Mouse (Mus musculus): Measurements from ENCODE around the gene Tubgcp2. TPM values are rescaled to one million over a fixed set of nuclear protein-coding genes. Genes with fewer than 3 reads are reported as not detected.

Gene Tubgcp2
- total RNA-seq, 2 experiments from 2014 or later = 55.1 to 58.0 TPM

DNA sequence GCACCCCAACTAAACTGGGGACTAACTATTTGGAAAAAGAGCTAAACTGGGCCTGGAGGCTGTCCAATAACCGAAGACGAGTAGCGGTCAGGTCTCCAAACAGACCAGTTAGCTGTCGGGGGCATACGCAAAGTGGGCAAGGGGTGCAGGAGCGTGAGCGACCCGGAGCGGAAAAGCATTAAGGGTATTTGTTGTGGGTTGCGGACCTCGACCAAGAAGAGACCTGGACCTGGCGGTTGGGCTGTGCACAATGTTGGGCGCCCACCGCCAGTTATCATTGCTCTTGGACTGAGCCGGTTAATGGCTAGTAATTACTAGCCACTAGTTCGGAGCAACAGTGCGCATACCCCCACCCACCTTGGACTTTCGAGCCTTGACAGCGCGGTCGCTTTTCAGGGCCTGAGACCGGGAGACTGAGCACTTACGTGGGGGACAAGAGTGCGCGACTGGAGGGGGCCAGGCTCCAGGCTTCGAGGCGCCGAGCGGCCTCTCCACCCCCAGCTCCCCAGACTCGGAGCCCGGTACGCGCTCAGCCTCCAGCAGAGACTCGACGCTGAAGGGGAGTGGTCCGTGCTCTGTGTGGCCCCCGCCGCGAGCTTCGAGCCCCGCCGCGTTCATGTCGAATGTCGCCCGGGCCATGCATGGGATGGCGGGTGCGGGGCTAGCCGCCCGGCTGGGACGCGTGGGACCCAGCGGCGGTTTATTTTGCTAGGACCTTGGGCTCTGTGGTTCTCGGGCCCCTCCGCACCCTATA lies 12.1 kb upstream of the Tubgcp2 start, which contains the start of gene Msx3:
Gene Msx3 (minus strand): TSS at position 729 of the 754 bp plus-strand sequence.
- DNase-seq = no peak
- intact Hi-C loops (cut with DNase I) = no loop called here

DNA sequence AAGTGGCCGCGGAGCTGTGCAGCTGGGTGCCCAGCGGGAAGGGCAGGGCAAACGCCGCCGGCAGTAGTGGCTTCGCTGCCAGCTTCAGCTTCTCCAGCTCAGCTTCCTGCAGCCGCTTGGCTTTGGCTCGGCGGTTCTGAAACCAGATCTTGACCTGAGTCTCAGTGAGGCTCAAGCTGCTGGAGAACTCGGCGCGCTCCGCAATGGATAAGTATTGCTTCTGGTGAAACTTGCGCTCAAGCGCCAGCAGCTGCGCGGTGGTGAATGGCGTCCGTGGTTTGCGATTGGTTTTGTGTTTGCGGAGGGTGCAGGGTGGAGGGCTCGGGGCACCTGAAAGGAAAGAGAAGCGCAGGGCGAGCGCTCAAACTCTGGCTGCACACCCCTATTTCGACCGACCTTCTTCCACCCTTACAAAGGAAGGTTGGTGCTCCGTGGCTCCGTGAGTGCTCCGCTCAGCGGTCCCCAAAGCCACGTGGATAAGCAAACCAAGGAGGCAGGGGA lies 11.4 kb upstream of the Tubgcp2 start:
- intact Hi-C loops (cut with DNase I) = no loop called here

DNA sequence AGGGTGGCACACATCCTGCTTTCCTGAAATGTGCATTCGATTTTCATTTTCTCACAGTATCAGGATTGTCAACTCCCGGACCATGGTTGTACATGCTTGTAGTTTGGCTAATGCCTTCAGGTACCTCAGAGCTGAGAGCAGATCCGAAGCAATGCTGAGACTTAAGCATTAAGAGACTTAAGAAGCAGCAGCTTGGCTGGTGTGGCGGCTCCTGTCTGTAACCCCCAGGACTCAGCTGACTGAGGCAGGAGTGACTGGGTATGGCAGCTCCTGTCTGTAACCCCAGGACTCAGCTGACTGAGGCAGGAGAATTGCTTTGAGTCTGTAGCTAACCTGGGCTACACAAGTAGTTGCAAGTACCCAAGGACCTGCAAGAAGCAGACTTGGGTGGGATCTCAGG lies 9.1 kb upstream of the Tubgcp2 start:
- intact Hi-C loops (cut with DNase I) = no loop called here
- DNase-seq = no peak

More for the DNA sequence above, 11.4 kb upstream of the Tubgcp2 start:
- peak; percentile 39 for DNase-seq

DNA sequence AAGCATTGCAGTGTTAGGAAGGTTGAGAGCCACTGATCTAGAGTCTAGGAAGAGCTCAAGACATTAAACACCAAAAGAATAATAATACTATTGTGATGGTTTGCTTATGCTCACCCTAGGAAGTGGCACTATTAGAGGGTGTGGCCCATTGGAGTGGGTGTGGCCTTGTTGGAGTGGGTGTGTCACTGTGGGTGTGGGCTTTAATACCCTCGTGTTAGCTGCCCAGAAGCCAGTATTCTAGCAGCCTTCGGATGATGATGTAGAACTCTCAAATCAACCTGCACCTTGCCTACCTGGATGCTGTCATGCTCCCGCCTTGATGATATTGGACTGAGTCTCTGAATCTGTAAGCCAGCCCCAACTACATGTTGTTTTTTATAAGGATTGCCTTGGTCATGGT lies 6.3 kb upstream of the Tubgcp2 start:
- intact Hi-C loops (cut with DNase I) = no loop called here
- DNase-seq = no peak

DNA sequence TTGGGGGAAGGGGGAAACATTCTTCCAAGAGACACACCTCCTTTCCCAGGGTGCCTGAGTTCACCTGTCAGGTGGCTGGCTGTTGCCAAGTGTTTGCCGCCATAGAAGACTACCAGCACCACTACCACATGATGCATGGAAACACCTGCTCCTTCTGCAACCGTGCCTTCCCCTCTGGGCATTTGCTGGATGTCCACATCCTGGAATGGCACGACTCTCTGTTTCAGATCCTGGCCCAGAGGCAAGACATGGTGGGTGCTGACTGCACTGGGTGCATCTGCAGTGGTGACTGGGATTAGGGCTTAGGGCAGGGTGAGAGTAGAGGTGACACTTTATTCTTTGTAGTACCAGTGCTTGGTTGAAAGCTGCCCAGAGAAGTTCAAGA lies 694 bp upstream of the Tubgcp2 start:
- DNase-seq = no peak
- intact Hi-C loops (cut with DNase I) = no loop called here

DNA sequence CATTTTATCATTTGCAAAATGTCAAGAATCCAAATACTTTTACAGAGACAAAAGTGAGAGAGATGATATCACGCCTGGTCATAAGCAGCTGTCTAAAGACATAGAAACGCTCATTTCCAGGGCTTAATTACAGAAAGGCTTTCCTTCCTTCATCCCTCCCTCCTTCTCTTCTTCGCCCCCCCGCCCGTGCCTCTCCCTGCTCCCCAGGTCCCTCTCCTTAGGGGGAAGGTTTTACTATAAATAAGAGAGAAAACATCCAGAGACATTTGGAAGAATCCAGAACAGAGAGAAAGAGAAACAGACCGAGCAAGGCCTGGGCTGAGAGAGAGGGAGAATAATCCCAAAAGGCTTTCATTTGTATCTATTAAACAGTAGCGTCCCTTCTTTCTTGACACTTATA lies 1.0 kb downstream of the Tubgcp2 start:
- intact Hi-C loops (cut with DNase I) = no loop called here

DNA sequence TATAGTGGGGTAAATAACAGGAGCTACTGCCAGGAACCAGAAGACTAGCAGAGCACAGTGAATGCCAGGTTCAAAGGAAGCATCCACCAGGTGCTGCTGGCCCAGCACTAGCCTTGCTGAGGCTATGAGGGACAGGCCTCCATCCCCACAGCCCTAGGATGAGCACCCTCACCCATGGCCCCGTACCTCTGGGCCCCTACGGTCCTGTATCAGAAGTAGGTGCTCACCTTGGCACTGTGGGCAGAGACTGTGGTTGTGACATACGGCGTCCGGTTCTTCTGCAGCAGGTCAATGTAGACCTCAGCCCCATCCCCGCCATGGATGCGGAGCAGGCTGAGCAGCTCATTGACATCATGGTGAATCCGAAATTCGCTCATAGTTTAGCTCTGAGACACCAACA lies 3.1 kb downstream of the Tubgcp2 start:
- no peak for DNase-seq
- intact Hi-C loops (cut with DNase I) = loop anchor here (5.0 kb wide), 1 partner anchor 36 kb away; no protein-coding TSS in a partner anchor

More for the DNA sequence above, 1.0 kb downstream of the Tubgcp2 start:
- no peak for DNase-seq

DNA sequence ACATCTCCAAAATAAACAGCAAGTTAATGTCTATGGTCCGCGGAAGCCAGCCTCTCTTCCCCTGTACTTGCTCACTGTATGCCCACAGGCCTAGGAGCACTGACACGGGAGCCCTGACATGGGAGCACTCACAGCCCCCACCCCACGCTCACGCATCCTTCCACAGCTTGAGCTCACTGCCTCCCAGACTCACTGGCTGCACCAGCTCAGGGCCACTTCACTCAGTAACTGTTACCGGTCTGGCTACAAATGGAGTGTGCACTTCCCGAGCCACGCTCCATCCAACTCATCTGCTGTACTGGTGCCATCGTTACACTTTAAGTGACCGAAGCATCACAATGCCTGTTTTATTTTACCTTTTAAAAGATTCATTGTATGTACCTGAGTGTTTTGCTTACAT lies 4.1 kb downstream of the Tubgcp2 start:
- DNase-seq = no peak
- intact Hi-C loops (cut with DNase I) = loop anchor here (5.0 kb wide), 1 partner anchor 35 kb away; no protein-coding TSS in a partner anchor

DNA sequence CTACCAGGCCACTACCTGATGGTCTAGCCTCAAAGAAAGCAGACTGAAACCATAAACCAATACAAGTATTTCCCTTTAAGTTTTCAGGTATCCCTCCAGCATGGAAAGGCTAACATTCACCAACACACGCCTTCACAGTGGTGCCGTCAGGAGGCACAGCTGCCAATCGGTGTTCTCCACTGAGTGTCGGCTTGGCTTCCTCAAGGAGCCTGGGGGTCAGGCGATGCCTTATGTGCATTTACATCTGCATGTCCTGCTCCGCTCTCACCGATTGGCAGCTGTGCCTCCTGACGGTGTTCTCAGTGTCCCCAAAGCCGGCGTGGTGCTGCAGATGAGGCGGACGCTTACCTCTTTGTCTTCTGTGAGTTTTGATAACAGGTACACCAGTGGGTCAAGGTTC lies 4.7 kb downstream of the Tubgcp2 start:
- no peak for DNase-seq
- intact Hi-C loops (cut with DNase I) = loop anchor here (5.0 kb wide), 1 partner anchor 34 kb away; no protein-coding TSS in a partner anchor

DNA sequence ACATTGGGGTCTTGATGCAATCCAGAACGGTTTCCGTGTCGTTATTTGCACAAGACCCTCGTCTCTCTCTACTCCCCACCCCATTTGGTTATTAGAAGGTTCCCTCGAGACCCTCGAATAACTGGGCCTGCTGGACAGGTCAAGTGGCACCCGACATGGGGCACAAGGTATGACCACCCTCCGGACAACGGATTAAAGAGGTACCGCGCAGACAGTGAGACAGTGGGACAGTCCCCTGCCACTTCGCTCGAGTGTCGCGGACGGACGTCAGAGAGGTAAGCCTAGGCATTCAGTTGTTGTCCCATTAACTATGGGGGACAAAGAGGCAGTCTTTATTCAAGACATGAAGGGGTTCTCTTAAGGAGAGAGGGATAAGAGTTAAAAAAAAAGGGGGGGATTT lies 25.1 kb downstream of the Tubgcp2 start:
- intact Hi-C loops (cut with DNase I) = no loop called here
- no peak for DNase-seq

DNA sequence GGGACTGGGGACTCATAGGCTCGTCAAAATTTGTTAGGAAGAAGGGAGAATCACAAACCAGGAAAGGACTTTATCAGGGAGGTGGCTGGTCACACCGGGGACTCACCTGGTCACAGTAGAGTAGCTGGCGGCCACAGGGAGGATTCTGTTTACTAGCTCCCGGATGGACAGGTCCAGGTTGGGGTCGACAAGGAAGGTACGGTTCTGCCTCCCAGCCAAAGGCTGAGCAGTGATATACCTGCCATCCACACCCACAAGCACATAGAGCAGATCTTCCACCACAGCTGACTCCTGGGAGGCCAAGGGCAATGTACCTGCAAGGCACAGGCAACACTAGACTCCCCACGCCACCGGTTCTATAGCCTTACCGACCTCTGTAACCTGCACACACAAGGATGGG lies 28.7 kb downstream of the Tubgcp2 start:
- DNase-seq = no peak
- intact Hi-C loops (cut with DNase I) = no loop called here

DNA sequence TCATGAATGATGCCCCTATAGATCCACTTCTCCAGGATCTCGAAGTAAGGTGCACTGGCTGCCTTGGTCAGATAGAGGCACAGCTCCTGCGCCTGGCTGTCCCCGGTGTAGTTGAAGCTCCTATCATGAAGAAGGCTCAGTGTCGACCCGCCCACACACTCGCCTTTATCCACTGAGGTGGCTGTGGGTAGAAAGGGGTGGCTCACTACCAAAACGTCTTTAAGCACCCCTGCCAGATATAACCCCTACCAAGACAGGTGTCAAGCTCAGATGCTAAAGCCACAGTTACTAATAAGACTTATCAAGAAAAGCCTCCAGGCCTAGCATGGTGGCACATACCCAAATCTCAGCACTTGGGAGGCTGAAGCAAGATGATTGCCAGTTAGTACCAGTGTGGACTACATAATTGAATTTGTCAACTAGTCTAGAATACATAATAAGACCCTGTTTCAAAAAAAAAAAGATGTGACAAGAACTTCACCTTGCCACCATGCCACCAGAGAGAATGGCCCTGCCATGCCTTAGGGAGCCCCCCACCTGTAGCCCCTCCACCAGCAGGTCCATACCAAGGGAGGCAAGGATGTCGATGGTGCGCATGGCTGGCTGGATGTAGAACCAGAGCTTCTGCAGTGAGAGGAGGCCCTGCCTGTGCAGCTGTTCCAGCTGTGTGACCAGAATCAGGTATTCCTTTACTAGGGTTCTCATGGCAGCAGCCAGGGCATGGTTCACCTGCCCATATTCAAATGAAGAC lies 29.4 kb downstream of the Tubgcp2 start:
- intact Hi-C loops (cut with DNase I) = no loop called here
- no peak for DNase-seq

DNA sequence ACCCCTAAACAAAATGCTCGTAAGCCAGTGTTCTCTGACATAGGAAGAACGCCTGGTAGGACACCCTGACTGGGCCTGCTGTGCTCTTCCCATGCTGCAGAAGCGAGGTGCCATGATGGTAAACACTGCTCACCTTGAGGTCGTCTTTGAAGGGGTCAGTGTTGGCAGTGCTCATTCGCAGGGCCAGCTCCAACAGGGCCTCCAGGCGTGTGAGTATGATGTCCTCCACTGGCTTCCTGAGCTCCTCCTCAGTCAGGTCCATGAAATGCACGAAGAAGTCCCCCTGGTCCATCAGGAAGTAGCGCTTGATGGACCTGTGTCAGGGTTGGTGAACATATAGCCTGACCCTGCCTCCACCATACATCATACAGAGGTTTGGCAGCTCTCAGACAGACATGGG lies 31.8 kb downstream of the Tubgcp2 start:
- intact Hi-C loops (cut with DNase I) = no loop called here
- DNase-seq = no peak

DNA sequence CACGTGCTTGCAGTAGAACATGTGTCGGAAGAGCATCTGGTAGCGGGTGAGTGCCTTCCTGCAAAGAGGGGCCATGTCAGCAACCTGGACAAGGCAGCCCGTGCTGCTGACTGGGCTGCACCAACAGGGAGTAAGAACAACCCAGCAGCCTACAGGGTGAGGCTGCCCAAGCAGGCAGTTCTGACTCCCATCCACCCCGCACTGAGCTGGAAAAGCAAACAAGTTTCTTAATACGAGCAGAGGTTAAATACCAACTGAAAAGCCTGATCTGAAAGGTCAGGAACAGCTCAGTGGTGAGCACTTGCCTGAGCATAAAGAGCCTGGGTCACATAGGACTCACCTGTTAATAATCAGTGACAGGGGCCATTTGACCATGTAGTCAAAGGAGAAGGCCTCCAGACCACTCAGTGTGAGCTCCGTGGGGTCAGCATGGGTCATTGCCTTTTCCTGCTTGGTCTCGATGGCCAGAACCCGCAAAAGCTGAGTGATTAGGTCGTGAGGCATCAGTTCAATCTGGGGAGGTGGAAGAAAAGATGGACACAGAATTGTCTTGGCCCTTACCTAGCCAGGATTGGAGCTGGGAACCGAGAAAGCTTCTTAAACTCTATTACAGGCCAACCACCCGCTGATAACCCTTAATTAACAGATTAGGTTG lies 35.3 kb downstream of the Tubgcp2 start:
- intact Hi-C loops (cut with DNase I) = no loop called here
- DNase-seq = no peak

DNA sequence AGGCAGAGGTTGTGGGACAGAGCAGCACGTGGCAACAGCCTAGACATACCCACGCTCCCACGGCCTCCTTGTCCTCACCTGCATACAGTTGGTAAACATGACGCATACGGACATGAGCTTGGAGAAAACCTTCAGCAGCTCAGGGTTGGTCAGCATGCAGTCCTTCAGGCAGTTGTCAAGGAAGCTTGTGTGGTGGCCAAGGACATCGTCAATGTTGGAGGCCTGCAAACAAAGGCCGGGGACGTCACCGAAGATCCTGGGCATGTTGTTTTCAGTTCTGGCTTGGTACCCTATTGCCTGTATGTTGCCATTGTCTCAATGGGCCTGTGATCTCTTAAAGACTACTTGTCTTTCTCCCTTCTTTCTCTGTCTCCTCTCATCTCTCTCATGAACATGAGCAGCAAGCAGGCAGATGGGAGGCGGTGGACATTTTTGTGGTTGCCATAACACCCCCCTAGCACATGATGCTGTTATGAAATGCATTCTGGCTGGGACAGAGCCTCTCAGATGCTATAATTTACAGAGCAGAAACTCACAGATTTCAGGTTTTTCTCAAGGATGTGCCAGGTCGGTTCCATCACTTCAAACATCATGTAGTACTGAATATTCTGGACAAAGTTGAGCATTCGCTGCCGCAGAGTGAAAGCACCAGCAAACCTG lies 37.6 kb downstream of the Tubgcp2 start:
- intact Hi-C loops (cut with DNase I) = loop anchor here (5.0 kb wide), 1 partner anchor 33 kb away; no protein-coding TSS in a partner anchor
- DNase-seq = no peak

DNA sequence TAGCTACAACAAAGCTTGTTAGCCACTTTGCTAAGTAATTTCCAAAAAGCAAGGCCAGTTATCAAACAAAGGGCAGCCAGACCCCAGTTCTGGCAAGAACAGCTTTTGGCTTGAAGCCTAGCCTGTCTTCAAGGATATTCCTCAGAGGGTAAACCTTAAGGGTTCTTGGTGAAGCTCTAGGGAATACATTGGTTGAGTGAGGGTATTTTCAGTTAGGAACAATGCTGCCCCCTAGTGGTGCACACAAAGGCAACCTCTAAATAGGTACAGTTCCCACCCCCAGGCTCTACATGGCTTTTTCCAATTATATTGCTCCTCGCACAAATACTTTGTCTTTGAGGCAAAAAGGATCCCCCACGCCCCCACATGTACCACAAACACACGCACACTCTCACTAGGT lies 41.8 kb downstream of the Tubgcp2 start:
- DNase-seq = peak; percentile 65
- intact Hi-C loops (cut with DNase I) = loop anchor here (5.0 kb wide), 1 partner anchor 38 kb away; no protein-coding TSS in a partner anchor

DNA sequence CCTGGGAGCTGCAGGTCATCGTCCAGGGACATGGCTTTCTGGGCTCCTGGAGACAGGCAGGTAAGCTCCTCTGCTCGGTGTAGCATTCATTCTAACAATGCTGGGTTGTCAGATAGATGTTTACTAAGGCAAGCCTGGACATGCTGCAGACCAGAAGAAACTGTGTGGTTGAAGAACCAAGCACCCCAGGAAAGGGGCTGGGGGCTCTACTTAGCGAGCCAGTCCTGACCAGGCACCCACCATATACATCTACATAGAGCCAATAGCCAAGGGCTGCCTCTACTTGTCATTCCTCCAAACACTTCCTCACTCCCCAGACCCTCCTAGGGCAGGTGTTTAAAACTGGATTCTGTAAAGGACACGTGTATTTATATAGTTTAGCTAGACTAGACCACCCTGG lies 42.3 kb downstream of the Tubgcp2 start:
- intact Hi-C loops (cut with DNase I) = no loop called here

DNA sequence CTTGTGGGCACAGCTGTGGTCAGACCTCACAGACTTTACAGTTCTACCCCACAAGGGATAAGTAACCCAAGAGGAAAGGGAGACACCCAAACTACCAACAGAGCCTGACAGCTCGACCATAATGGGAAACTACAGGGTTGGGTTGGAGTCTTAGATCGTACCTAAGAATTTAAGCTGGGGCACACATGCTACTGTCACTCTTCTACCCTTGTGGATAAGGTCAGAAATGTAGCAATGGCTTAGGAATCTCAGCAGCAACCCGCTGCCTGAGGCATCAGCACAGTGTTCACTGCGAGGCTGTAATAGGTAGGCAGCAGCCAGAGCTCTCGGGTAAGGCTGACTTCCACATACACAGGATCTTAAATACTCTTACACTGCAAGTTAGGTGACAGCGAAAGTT lies 42.9 kb downstream of the Tubgcp2 start:
- no peak for DNase-seq
- intact Hi-C loops (cut with DNase I) = no loop called here

More for the DNA sequence above, 42.3 kb downstream of the Tubgcp2 start:
- DNase-seq = no peak

DNA sequence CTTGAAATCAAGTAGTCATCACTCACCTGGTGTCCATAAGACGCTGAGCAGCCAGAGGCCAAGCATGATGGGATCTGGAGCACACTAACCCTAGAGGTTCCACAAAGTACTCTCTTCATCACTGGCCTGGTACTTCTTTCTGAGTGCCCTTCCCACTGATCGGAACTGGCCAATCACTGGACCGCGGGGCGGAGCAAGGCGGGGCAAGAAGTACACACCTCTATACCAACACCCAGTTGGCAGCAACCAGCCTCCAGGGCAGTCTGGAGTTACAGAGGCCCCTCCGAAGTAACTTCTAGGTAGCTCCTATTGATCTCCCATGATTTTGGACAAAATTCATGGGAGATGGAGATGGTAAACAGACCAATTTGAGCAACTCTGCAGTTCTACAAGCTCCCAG lies 44.1 kb downstream of the Tubgcp2 start, which contains the start of gene Adam8:
Gene Adam8 (minus strand): TSS at position 157 of the 400 bp plus-strand sequence.
- DNase-seq = no peak
- intact Hi-C loops (cut with DNase I) = no loop called here

DNA sequence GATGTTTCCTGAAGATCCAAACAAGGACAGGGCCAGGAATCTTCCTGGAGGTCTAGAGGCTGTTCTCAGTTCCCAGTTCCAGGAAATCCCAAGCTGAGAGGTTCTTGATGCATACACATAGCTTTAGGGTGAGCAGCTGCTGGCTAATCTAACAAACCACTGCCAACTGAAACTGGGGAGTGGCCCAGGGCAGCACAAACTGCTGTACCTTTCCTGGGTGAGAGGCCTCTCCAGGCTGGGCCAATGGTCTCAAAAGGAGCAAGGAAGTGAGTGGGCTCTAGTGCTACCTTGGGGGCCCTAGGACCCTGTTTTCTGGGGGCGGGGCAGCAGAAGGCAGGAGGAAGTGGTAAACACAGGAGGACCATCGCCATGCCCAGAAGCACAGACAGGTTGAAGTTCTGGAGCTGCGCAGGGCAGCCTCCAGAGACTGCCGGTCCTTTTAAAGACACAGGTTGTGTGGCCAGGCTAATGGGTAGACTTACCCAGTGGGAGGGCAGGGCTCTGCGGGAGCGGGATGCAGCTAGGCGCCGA lies 45.5 kb downstream of the Tubgcp2 start:
- intact Hi-C loops (cut with DNase I) = no loop called here
- no peak for DNase-seq
